Mouse (Mus musculus) hindlimb bud, embryonic 11.5 days (tissue): ENCODE data around the gene Fkbp8.
A peak's percentile ranks its signal among the peaks of the same experiment; 100 is the strongest.

Experiments used
- DNase-seq: peaks from one replicate; pipeline ENCODE4 v3.0.0-alpha.2; 2012; ENCODE audit warnings: low read depth, low spot score; ENCODE audit errors: extremely low spot score

Fkbp8 gene

GRCm38 (mm10) chr8:70527111-70527511, 413 bp upstream of the Fkbp8 start:
- DNase-seq = no peak

DNA sequence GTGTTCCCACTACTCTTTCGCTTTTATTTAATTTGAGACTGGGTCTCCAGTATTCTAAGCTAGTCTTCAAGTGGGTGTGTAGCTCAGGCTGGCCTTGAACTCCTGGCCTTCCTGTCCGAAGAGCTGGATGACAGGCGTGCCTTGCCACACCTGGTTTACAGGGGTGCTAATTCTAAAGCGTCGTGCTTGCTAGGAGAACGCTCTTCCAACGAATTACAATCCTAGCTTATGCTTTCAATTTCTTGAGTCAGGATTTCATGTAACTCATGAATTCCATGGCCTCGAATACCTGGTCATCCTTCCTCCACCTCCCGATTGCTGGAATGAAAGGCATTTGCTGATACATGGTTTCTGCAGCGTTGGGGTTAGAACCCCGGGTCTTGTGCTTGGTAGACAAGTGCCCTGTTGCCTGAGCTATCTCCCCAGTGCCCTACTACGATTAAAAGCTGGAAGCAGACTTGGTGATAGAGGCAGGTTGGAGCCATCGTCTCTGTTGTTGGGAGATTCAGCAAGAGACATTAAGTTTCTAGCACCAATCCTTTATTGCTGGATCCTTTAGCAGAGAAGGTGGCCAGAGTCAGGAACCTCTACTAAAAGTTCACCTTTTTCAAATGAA, 766 bp downstream of the Fkbp8 start:
- DNase-seq = no peak

DNA sequence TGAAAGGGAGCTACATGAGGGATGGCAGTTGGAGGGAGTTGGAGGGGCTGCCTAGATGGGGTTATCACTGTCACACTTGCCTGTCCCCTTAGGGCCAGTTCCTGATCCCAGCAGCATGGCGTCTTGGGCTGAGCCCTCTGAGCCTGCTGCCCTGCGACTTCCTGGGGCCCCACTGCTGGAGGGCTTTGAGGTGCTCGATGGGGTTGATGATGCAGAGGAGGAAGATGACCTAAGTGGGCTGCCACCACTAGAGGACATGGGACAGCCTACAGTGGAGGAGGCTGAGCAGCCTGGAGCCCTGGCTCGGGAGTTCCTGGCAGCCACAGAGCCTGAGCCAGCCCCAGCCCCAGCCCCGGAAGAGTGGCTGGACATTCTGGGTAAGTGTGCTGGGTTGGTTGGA, 1.8 kb downstream of the Fkbp8 start:
- DNase-seq = no peak

DNA sequence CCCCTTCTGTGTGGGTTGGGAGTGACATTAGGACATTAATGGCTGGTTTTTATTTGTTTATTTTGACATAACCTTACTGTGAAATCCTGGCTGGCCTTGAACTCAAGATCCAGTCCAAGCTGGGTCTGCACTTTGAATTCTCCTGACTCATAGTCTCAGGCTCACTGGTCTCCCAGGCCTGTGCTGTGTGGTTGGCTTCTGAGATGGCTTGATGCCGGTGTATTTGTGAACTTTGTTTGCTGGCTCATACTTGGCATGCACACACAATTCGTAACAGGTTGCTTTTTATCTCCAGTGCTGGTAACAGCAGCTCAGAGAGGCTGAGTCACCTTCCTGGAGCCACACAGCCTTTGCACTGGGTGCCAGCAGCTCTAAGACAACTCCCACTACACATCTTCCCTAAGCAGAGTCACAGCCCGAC, 2.2 kb downstream of the Fkbp8 start:
- DNase-seq = no peak

- DNase-seq = no peak
These were observed 2.8 kb downstream of the Fkbp8 start for GRCm38 (mm10) chr8:70530314-70530713.

DNA sequence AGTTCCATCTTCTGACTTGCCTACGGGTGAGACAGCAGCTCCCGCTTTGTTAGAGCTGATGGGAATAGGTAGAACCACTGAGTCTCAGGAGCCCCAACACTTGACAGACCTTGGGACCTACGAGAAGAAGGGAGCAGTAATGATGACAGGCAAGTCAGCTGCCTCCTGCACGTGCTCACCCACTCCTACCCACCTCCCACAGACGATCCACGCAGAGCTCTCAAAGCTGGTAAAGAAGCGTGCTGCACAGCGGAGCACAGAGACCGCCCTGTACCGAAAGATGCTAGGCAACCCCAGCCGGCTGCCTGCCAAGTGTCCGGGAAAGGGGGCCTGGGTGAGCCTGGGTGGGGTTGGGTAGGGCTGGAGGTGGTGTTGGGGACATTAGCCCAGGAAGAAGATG, 6.8 kb downstream of the Fkbp8 start:
- no peak for DNase-seq

DNA sequence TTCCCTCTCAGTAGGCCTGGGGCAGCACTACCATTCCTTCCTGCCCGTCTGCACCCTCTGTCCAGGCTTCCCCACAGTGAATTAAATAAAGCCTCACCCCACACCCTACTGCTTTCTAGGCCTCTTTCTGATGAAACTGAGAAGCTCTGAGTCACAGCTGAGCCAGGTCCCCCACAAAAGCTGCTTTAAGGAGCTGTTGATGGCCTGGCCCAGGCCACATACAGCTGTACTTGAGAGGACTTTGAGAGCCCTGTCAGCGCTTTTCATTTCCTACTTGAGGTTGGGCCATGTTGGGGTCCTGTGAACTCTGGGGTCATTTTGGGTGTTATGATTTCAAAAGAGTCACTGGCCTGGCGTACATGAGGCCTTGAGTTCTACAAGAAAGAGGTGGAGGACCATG, 7.7 kb downstream of the Fkbp8 start:
- no peak for DNase-seq

- DNase-seq = no peak
These were observed 8.2 kb downstream of the Fkbp8 start for GRCm38 (mm10) chr8:70535701-70536100.

- no peak for DNase-seq
These were observed 10.6 kb downstream of the Fkbp8 start for GRCm38 (mm10) chr8:70538024-70538579.

DNA sequence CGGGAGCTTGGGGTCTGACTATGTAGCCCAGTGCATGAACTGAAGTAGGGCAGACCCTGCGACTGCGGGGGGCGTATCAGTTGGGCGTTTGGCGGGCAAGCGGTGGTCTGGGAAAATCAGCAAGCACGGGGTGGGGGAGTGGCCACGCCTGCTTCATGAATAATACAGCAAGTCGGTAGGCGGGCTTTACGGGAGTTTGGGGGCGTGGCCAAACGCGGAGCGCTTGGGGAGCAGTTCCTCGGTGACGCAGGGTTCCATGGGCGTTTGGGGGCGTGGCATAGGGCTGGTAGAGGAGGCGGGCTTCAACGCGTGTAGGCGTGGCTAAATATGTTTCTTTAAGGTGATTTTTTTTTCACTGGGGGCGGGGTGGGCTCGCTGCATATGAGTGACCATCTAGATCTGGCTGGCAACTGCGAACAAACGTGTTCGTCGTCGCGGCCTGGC, 11.1 kb downstream of the Fkbp8 start:
- peak; percentile 96 for DNase-seq

- peak; percentile 91 for DNase-seq
These were observed 11.7 kb downstream of the Fkbp8 start, which contains the start of gene Ell for GRCm38 (mm10) chr8:70539077-70539813. Ell (plus strand) TSS chr8:70539457.

DNA sequence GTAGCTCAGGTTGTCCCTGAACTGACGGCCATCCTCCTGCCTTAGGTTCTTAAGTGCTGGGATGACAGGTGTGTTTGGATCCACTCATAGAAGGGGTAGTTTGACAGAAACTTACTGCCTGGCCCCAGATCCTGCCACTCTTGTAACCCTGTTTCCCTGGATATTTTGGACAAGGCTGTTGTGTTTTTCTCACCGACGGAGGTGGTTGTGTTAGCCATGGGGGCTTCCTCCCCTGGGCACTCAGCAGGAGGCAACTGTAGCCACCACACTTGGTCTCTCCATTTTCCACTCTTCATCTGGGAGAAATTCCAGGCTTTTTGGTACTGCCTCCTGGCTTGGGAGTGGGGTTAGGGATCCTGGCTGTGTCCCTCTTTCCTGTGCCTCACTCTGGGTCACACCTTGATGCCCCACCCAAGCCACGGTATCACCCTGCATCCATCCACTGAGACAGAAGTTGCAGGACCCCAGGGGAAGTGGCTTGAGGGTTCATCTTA, 12.5 kb downstream of the Fkbp8 start:
- no peak for DNase-seq

GRCm38 (mm10) chr8:70540507-70541071, 13.1 kb downstream of the Fkbp8 start:
- no peak for DNase-seq

- DNase-seq = no peak
These were observed 13.6 kb downstream of the Fkbp8 start for GRCm38 (mm10) chr8:70541081-70541480.

- DNase-seq = no peak
These were observed 16.7 kb downstream of the Fkbp8 start for GRCm38 (mm10) chr8:70544200-70544687.

DNA sequence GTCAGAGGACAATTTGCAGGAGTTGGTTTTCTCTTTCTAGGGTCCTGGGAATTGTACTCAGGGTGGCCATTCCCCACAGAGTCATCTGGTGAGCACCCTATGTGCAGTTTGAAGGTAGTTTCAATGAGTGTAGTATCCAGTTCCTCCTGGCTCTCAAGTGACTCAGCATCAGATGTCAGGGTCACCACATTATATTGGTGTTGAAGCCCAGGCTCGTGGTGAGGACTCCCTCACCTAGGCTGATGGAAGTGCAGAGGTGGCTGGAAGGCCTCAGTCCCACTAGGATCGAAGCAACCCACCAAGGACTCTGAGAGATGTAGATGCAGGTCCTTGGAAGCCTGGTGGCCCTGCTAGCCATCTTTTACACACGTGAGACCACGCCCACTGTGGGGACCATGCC, 18.9 kb downstream of the Fkbp8 start:
- DNase-seq = no peak

GRCm38 (mm10) chr8:70547762-70548161, 20.2 kb downstream of the Fkbp8 start:
- no peak for DNase-seq

DNA sequence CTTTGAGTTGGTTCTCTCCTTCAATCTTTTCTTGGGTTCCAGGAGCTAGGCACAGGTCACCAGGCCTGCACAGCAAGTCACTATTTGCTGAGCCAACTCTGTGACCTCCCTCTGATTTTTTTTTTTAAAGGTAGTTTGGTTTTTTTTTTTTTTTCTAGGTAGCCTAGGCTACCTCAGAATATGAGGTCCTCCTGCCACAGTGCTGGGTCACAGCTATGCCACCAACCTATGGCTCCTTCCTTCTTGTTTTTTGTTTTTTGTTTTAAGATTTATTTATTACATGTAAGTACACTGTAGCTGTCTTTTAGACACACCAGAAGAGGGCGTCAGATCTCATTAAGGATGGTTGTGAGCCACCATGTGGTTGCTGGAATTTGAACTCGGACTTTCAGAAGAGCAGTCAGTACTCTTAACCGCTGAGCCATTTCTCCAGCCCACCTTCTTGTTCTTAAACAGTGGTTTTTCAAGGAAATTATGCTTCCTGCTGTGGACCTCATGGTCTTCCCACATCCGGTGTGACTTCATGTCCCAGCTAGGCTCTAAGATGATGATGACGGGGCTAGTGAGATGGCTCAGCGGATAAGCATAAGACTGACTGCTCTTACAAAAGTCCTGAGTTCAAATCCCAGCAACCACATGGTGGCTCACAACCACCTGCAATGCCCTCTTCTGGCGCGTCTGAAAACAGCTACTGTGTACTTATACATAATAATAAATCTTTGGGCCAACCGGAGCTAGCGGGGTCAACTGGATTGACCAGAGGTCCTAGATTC, 22.1 kb downstream of the Fkbp8 start:
- no peak for DNase-seq

GRCm38 (mm10) chr8:70551558-70552161, 24.1 kb downstream of the Fkbp8 start:
- no peak for DNase-seq

- DNase-seq = no peak
These were observed 25.3 kb downstream of the Fkbp8 start for GRCm38 (mm10) chr8:70552836-70553235.
